Mouse (Mus musculus): Measurements from ENCODE around the gene Mcm6. TPM values are rescaled to one million over a fixed set of nuclear protein-coding genes. Genes with fewer than 3 reads are reported as not detected.

Gene Mcm6
- total RNA-seq (2014; rRNA removed) = 7.1 and 16.3 TPM in 2 replicates
- polyA plus RNA-seq (2012; rRNA removed) = 1.7 and 2.1 TPM in 2 replicates

DNA sequence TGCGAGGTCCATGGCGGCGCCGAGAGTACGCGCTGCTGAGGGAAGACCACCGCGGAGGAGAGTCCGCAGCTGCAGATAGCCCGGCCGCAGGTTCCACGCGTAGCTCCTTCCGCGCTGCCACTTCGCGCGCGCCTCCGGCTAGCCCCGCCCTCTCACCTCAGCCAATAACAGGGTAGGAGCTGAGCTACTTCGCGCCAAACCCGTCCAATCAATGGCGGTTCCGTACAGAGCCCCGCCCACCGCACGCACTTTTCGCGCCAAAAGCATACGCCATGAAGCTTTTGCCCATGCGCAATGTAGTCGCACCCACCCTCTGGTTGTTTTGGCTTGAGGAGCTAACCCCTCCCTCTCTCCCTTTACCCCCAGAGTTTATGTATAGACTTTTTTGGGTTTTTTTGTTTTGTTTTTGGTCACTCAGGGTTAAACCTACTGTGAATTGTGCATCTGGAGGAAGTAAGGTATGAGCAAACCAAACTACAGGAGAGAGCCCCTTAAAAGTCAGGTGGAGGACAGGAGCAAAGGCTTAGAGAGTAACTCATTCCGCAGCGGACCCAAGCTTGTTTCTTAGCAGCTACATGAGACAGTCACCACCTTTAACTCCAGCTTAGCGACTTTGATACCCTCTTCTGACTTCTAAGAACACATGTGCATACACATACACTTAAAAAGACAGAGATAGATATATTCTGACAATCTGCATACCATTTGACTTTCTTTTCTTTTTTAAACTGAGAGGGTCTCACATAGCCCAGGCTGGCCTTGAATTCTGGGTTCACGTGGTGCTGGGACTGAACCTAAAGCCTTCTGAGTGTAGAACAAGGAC, at the start of gene Mcm6:
Gene Mcm6 (minus strand): TSS at position 111 of the 823 bp plus-strand sequence.
- Histone ChIP-seq H3K27ac (replicated peaks; ENCODE audit: insufficient read depth, low read depth, low read length) (no peak within 1 kb of the TSS), H3K79me2 (ENCODE audit: control insufficient read depth, insufficient read depth, low read length) (no peaks in the 10 kb centered on the region), H3K27me3 (ENCODE audit: control insufficient read depth, insufficient read depth, low read length) (no peaks in the 10 kb centered on the region), H3K4me3 (ENCODE audit: insufficient read depth, low read depth, low read length) (peak within 1 kb of the TSS; percentile 75), H3K9ac (ENCODE audit: low read depth, low read length) (peak within 1 kb of the TSS; percentile 64), H3K4me1 (ENCODE audit: control insufficient read depth, insufficient read depth, low read length) (peaks cover 4% of the 10 kb centered on the region; the same call in 1 of the 2 replicates), H3K36me3 (ENCODE audit: control insufficient read depth, insufficient read depth, low read length) (peaks cover 16% of the 10 kb centered on the region)
- WGBS = 3% methylated on average over 38 of the region's 38 CpGs
- peak; percentile 75 for DNase-seq (ENCODE audit: extremely low read depth, low read depth, low spot score)
- TF ChIP-seq POLR2A (IDR thresholded peaks at IDR 0.05; ENCODE audit: extremely low read depth, insufficient read depth, low read length) = no peak
- TF ChIP-seq CTCF (IDR thresholded peaks at IDR 0.05; ENCODE audit: low read depth, low read length) = no peak

DNA sequence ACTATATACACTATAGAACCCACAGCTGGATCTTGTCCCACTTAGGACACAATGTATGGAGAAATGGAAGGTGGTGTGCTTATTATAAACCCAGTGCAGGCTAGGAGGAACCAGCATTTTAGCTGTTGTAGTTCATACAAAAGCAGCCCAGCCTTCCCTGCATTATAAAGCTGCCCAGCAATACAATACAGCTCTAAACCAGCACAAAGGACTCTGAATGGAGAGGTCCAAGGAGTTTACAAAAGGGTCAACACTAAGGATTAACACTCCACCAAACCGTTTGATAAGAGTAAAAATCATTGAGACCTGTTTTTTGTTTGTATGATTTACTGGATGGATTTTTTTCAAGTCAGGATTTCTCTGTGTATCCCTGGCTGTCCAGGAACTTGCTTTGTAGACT, 47.4 kb upstream of the Mcm6 start:
- TF ChIP-seq CTCF (IDR thresholded peaks at IDR 0.05; ENCODE audit: low read depth, low read length) (no peak), POLR2A (IDR thresholded peaks at IDR 0.05; ENCODE audit: extremely low read depth, insufficient read depth, low read length) (no peak)

GRCm38 (mm10) chr1:128405675-128406074, 46.2 kb upstream of the Mcm6 start:
- no peak for DNase-seq (ENCODE audit: extremely low read depth, low read depth, low spot score)
- Histone ChIP-seq H3K27ac (replicated peaks; ENCODE audit: insufficient read depth, low read depth, low read length) (no peak overlapping the region), H3K4me3 (ENCODE audit: insufficient read depth, low read depth, low read length) (no peak overlapping the region), H3K9ac (ENCODE audit: low read depth, low read length) (no peak overlapping the region), H3K27me3 (ENCODE audit: control insufficient read depth, insufficient read depth, low read length) (no peaks in the 10 kb centered on the region), H3K36me3 (ENCODE audit: control insufficient read depth, insufficient read depth, low read length) (peaks cover 39% of the 10 kb centered on the region), H3K79me2 (ENCODE audit: control insufficient read depth, insufficient read depth, low read length) (peaks cover 5% of the 10 kb centered on the region; the same call in 1 of the 2 replicates), H3K4me1 (ENCODE audit: control insufficient read depth, insufficient read depth, low read length) (peaks cover 2% of the 10 kb centered on the region; the same call in 1 of the 2 replicates)
- TF ChIP-seq CTCF (IDR thresholded peaks at IDR 0.05; ENCODE audit: low read depth, low read length) (no peak), POLR2A (IDR thresholded peaks at IDR 0.05; ENCODE audit: extremely low read depth, insufficient read depth, low read length) (no peak)
- WGBS = 87% methylated on average over 1 of the region's 1 CpGs

More for the DNA sequence above, 47.4 kb upstream of the Mcm6 start:
- no peak overlapping the region for H3K4me3 ChIP-seq (ENCODE audit: insufficient read depth, low read depth, low read length)
- H3K27me3 ChIP-seq (ENCODE audit: control insufficient read depth, insufficient read depth, low read length) = no peaks in the 10 kb centered on the region
- H3K4me1 ChIP-seq (ENCODE audit: control insufficient read depth, insufficient read depth, low read length) = peaks cover 2% of the 10 kb centered on the region; the same call in 1 of the 2 replicates
- no peak for DNase-seq (ENCODE audit: extremely low read depth, low read depth, low spot score)
- no peak overlapping the region for H3K9ac ChIP-seq (ENCODE audit: low read depth, low read length)
- H3K27ac ChIP-seq (replicated peaks; ENCODE audit: insufficient read depth, low read depth, low read length) = no peak overlapping the region
- 49% methylated on average over 1 of the region's 1 CpGs for WGBS
- peaks cover 33% of the 10 kb centered on the region for H3K36me3 ChIP-seq (ENCODE audit: control insufficient read depth, insufficient read depth, low read length)
- H3K79me2 ChIP-seq (ENCODE audit: control insufficient read depth, insufficient read depth, low read length) = peaks cover 5% of the 10 kb centered on the region; the same call in 1 of the 2 replicates

DNA sequence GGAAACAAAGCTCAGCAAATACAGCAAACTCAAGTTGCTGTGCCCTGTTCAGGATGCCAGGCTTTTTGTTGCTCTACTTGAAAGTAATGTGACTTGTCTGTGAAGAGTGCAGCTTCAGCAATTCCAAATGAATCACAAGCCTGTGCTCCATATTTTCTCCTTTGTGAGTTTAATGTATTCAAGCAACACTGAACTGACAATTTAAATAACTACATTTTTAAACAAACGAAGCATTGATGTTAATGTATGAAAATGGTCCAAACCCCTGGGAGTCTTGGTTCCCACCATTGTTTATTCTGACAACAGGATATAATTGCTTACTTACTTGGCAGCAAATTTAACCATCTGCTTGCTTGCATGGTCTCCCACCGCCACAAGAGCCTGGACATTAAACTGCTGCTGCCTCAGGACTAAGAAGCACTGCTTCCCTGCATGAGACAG, 45.6 kb upstream of the Mcm6 start:
- Histone ChIP-seq H3K27ac (replicated peaks; ENCODE audit: insufficient read depth, low read depth, low read length) (no peak overlapping the region), H3K4me3 (ENCODE audit: insufficient read depth, low read depth, low read length) (no peak overlapping the region), H3K9ac (ENCODE audit: low read depth, low read length) (no peak overlapping the region), H3K79me2 (ENCODE audit: control insufficient read depth, insufficient read depth, low read length) (peaks cover 3% of the 10 kb centered on the region; the same call in 1 of the 2 replicates), H3K27me3 (ENCODE audit: control insufficient read depth, insufficient read depth, low read length) (no peaks in the 10 kb centered on the region), H3K4me1 (ENCODE audit: control insufficient read depth, insufficient read depth, low read length) (peaks cover 2% of the 10 kb centered on the region; the same call in 1 of the 2 replicates), H3K36me3 (ENCODE audit: control insufficient read depth, insufficient read depth, low read length) (peaks cover 41% of the 10 kb centered on the region)
- WGBS = 81% methylated on average over 2 of the region's 2 CpGs
- no peak for DNase-seq (ENCODE audit: extremely low read depth, low read depth, low spot score)
- no peak for TF ChIP-seq CTCF (IDR thresholded peaks at IDR 0.05; ENCODE audit: low read depth, low read length)
- no peak for TF ChIP-seq POLR2A (IDR thresholded peaks at IDR 0.05; ENCODE audit: extremely low read depth, insufficient read depth, low read length)

GRCm38 (mm10) chr1:128400926-128401325, 41.5 kb upstream of the Mcm6 start:
- DNase-seq (ENCODE audit: extremely low read depth, low read depth, low spot score) = no peak
- Histone ChIP-seq H3K9ac (ENCODE audit: low read depth, low read length) (no peak overlapping the region), H3K4me1 (ENCODE audit: control insufficient read depth, insufficient read depth, low read length) (no peaks in the 10 kb centered on the region), H3K27ac (replicated peaks; ENCODE audit: insufficient read depth, low read depth, low read length) (no peak overlapping the region), H3K79me2 (ENCODE audit: control insufficient read depth, insufficient read depth, low read length) (no peaks in the 10 kb centered on the region; the same call in 1 of the 2 replicates), H3K36me3 (ENCODE audit: control insufficient read depth, insufficient read depth, low read length) (peaks cover 44% of the 10 kb centered on the region), H3K27me3 (ENCODE audit: control insufficient read depth, insufficient read depth, low read length) (no peaks in the 10 kb centered on the region), H3K4me3 (ENCODE audit: insufficient read depth, low read depth, low read length) (no peak overlapping the region)
- TF ChIP-seq POLR2A (IDR thresholded peaks at IDR 0.05; ENCODE audit: extremely low read depth, insufficient read depth, low read length) = no peak
- no peak for TF ChIP-seq CTCF (IDR thresholded peaks at IDR 0.05; ENCODE audit: low read depth, low read length)
- WGBS = 92% methylated on average over 2 of the region's 2 CpGs

Data from liver, adult 2 months (tissue).